Mouse (Mus musculus) megakaryocyte progenitor cell, adult 5-6 weeks (primary cell): Measurements from ENCODE around the gene Efna5. TPM values are rescaled to one million over a fixed set of nuclear protein-coding genes. Genes with fewer than 3 reads are reported as not detected.

ENCODE experiments used
- ATAC-seq: replicated peaks from 2 replicates; pipeline ENCODE4 v1.8.0; 2016; ENCODE audit warnings: mild to moderate bottlenecking, moderate TSS enrichment, inconsistent platforms; ENCODE audit not compliant: poor library complexity
- total RNA-seq, 2 experiments: library from RNA; stranded (forward) in 1 of 2; stranded (reverse) in 1 of 2; fragments of 157-497, 149-512 nt in 1 of 2; fragments of 200-1000 nt in 1 of 2; gene quantifications; 2 replicates each; pipeline versions ENCODE4 v1.2.3 to v1.2.4; 2015 to 2017

Efna5 gene
- total RNA-seq, 2 experiments from 2014 or later, result not detected

DNA sequence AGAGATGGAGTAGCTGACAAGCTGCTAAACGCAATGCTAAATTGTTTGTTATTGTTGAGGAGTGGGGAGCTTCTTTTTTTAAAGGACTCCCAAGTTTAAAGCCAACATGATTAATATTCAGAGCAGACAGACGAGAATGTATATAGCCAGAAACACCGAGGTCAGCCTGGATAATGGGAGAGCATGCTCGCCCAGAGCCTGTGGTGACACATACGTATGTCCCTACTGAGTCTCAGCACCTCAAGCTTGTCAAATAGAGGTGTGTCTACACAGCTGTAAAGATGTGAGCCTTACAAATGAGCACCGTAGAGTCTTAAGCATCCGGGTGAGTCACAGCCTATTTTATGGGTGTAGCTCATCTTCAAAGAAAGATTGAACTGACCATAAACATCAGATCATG lies 318.7 kb downstream of the Efna5 start:
- ATAC-seq, result no peak

DNA sequence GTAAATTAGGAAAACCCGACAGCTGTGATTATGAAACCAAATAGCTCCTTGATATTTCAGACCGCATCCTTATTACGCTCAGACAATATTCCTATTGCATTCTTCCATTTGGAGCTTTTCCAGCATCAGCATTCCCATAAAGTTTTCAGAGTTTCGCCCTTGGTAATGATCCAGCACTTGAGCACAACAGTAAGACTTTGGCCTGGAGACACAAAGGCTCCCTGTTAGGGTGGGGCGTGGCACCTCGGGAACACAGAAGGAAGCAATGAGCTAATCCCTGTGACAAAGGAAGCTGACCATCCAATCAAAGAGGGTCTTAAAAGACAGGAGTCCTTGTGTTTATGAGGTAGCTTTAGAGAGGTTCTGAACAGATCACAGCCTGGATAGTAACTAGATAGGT lies 323.9 kb downstream of the Efna5 start:
- no peak for ATAC-seq
